Mouse (Mus musculus) heart, postnatal 0 days (tissue): ENCODE results near the gene Rln3. TPM values are rescaled to one million over a fixed set of nuclear protein-coding genes. Genes with fewer than 3 reads are reported as not detected.

Experiments
- ATAC-seq: fragments of 200-750 bp; cut with Nextera tagmentation; 2 replicates; pipeline ENCODE4 v1.8.0; 2017; ENCODE audit warnings: low read depth, moderate number of reproducible peaks, moderate library complexity; ENCODE audit not compliant: insufficient read depth
- DNase-seq: peaks from one replicate; pipeline ENCODE4 v3.0.0-alpha.2; 2016; ENCODE audit warnings: low spot score
- H3K27ac ChIP-seq: fragments of 300-500 bp; sonication (generic); 2 replicates; pipeline ENCODE4 v1.5.1; 2014; ENCODE audit warnings: low read depth, mild to moderate bottlenecking
- H3K27me3 ChIP-seq: fragments of 300-500 bp; sonication (generic); 2 replicates; pipeline ENCODE4 v1.6.1; 2014; ENCODE audit warnings: low read length, mixed read lengths; ENCODE audit not compliant: control insufficient read depth, insufficient read depth
- H3K36me3 ChIP-seq: fragments of 300-500 bp; sonication (generic); replicated peaks from 2 replicates; pipeline ENCODE4 v1.6.1; 2014; ENCODE audit warnings: low read length, mixed read lengths; ENCODE audit not compliant: control insufficient read depth, insufficient read depth
- H3K4me1 ChIP-seq: fragments of 300-500 bp; sonication (generic); 2 replicates; pipeline ENCODE4 v1.6.1; 2014; ENCODE audit warnings: antibody characterized with exemption; ENCODE audit not compliant: control insufficient read depth, insufficient read depth
- H3K4me2 ChIP-seq: fragments of 300-500 bp; sonication (generic); 2 replicates; pipeline ENCODE4 v1.6.1; 2014; ENCODE audit warnings: low read depth, mild to moderate bottlenecking, low read length, moderate library complexity
- H3K4me3 ChIP-seq: fragments of 300-500 bp; sonication (generic); 2 replicates; pipeline ENCODE4 v1.5.1; 2014; ENCODE audit warnings: low read depth, low read length
- H3K9ac ChIP-seq: fragments of 300-500 bp; sonication (generic); replicated peaks from 2 replicates; pipeline ENCODE4 v1.6.1; 2014; ENCODE audit warnings: low read depth, low read length, mixed read lengths
- H3K9me3 ChIP-seq: fragments of 300-500 bp; sonication (generic); replicated peaks from 2 replicates; pipeline ENCODE4 v1.6.1; 2016; ENCODE audit warnings: low read length; ENCODE audit not compliant: control insufficient read depth
- CTCF ChIP-seq: IDR thresholded peaks from 2 replicates; pipeline ENCODE4 v1.5.1; 2016; ENCODE audit warnings: antibody characterized with exemption, control low read depth, low read depth
- EP300 ChIP-seq: IDR thresholded peaks from 2 replicates; pipeline ENCODE4 v1.6.1; 2016; ENCODE audit warnings: antibody characterized with exemption, low read depth
- WGBS: fragments of 180-500 bp; shearing (Covaris S2); extraction: QIAGEN DNeasy Blood & Tissue Kit; methylation state at CpG from one replicate; pipeline ENCODE4 v1.1.7; 2014; 5-methylcytosine and 5-hydroxymethylcytosine counted together
- polyA plus RNA-seq: library from polyadenylated mRNA; unstranded; fragments of >200 nt; fragmentation: Nextera tagmentation; extraction: Ambion mirVana; gene quantifications from 2 replicates; pipeline ENCODE4 v1.2.1, GENCODE M21; 2015
- total RNA-seq: library from RNA; depleted of rRNA; stranded (reverse); fragments of >200 nt; gene quantifications from 2 replicates; pipeline ENCODE4 v1.2.3, GENCODE M21; 2014; ENCODE audit warnings: low replicate concordance

Gene Rln3
- total and polyA plus RNA-seq, 2 experiments from 2014 or later, result not detected

- Histone ChIP-seq H3K36me3 (peaks cover 18% of the 10 kb centered on the region; the same call in 1 of the 2 replicates), H3K27ac (peak overlapping the region; percentile 79), H3K4me2 (peak overlapping the region; percentile 84), H3K9me3 (no peaks in the 10 kb centered on the region), H3K4me3 (peak overlapping the region; percentile 58), H3K27me3 (no peaks in the 10 kb centered on the region), H3K9ac (peak overlapping the region; percentile 66), H3K4me1 (peaks cover 17% of the 10 kb centered on the region; the same call in 1 of the 2 replicates)
- ATAC-seq (peak; percentile 91), DNase-seq (peak; percentile 92)
- WGBS, result under 1% methylated on average over 30 of the region's 30 CpGs
- TF ChIP-seq CTCF, result no peak
- TF ChIP-seq EP300, result no peak
Measured at GRCm38 (mm10) chr8:84004533-84005201, 40.1 kb downstream of the Rln3 start.

- DNase-seq (no peak), ATAC-seq (no peak)
- Histone ChIP-seq H3K9ac (peak overlapping the region; percentile 66; the same call in 1 of the 2 replicates), H3K4me1 (peaks cover 20% of the 10 kb centered on the region; the same call in 1 of the 2 replicates), H3K27me3 (no peaks in the 10 kb centered on the region), H3K36me3 (peaks cover 21% of the 10 kb centered on the region; the same call in 1 of the 2 replicates), H3K4me3 (peak overlapping the region; percentile 58; the same call in 1 of the 2 replicates), H3K9me3 (no peaks in the 10 kb centered on the region), H3K4me2 (peak overlapping the region; percentile 84), H3K27ac (no peak overlapping the region)
- 0 out of 2 replicates have a peak, but pooled peaks have one; percentile 7 for TF ChIP-seq CTCF
- TF ChIP-seq EP300, result no peak
- 69% methylated on average over 6 of the region's 6 CpGs for WGBS
Measured at GRCm38 (mm10) chr8:84003612-84004246, 41.1 kb downstream of the Rln3 start.

- no peak for ATAC-seq
- no peak for DNase-seq
- H3K27ac ChIP-seq, result no peak overlapping the region
- no peak overlapping the region for H3K9ac ChIP-seq
- peaks cover 20% of the 10 kb centered on the region; the same call in 1 of the 2 replicates for H3K4me1 ChIP-seq
- H3K9me3 ChIP-seq, result no peaks in the 10 kb centered on the region
- no peaks in the 10 kb centered on the region for H3K27me3 ChIP-seq
- no peak overlapping the region for H3K4me3 ChIP-seq
- no peak overlapping the region for H3K4me2 ChIP-seq
- TF ChIP-seq EP300, result no peak
- TF ChIP-seq CTCF, result no peak
- H3K36me3 ChIP-seq, result peaks cover 21% of the 10 kb centered on the region; the same call in 1 of the 2 replicates
- WGBS, result 68% methylated on average over 12 of the region's 12 CpGs
Measured at GRCm38 (mm10) chr8:84002957-84003611, 41.7 kb downstream of the Rln3 start.

- 58% methylated on average over 56 of the region's 61 CpGs for WGBS
- no peak for TF ChIP-seq CTCF
- no peak for TF ChIP-seq EP300
Measured at GRCm38 (mm10) chr8:84001281-84002000, 43.4 kb downstream of the Rln3 start, which contains the start of gene 1700067K01Rik. TSS of gene 1700067K01Rik (plus strand) at chr8:84001502.

GRCm38 (mm10) chr8:83999825-84000224 is 45.0 kb downstream of the Rln3 start:
- DNase-seq (no peak), ATAC-seq (no peak)
- H3K27me3 ChIP-seq, result no peaks in the 10 kb centered on the region
- no peak overlapping the region for H3K9ac ChIP-seq
- peaks cover 23% of the 10 kb centered on the region; the same call in 1 of the 2 replicates for H3K4me1 ChIP-seq
- H3K9me3 ChIP-seq, result no peaks in the 10 kb centered on the region
- 93% methylated on average over 2 of the region's 2 CpGs for WGBS
- no peak overlapping the region for H3K4me3 ChIP-seq
- peaks cover 26% of the 10 kb centered on the region for H3K36me3 ChIP-seq
- no peak overlapping the region for H3K4me2 ChIP-seq
- H3K27ac ChIP-seq, result no peak overlapping the region
- no peak for TF ChIP-seq CTCF
- no peak for TF ChIP-seq EP300

More at GRCm38 (mm10) chr8:84001281-84002000, 43.4 kb downstream of the Rln3 start, which contains the start of gene 1700067K01Rik:
- Histone ChIP-seq H3K36me3 (peaks cover 21% of the 10 kb centered on the region; the same call in 1 of the 2 replicates), H3K4me3 (no peak within 1 kb of the TSS), H3K27me3 (no peaks in the 10 kb centered on the region), H3K4me1 (peaks cover 22% of the 10 kb centered on the region; the same call in 1 of the 2 replicates), H3K4me2 (no peak within 1 kb of the TSS), H3K9ac (no peak within 1 kb of the TSS), H3K9me3 (no peaks in the 10 kb centered on the region), H3K27ac (no peak within 1 kb of the TSS)
- DNase-seq, result no peak
- no peak for ATAC-seq
